Mouse (Mus musculus): Measurements from ENCODE around the gene Rps15.

Rps15 gene

GRCm38 (mm10) chr10:80341491-80342304, 49.4 kb downstream of the Rps15 start:
- DNase-seq (ENCODE audit: low read depth, low spot score): no peak

- no peak for DNase-seq (ENCODE audit: low read depth, low spot score)
Measured at GRCm38 (mm10) chr10:80342305-80342748, 50.1 kb downstream of the Rps15 start.

DNA sequence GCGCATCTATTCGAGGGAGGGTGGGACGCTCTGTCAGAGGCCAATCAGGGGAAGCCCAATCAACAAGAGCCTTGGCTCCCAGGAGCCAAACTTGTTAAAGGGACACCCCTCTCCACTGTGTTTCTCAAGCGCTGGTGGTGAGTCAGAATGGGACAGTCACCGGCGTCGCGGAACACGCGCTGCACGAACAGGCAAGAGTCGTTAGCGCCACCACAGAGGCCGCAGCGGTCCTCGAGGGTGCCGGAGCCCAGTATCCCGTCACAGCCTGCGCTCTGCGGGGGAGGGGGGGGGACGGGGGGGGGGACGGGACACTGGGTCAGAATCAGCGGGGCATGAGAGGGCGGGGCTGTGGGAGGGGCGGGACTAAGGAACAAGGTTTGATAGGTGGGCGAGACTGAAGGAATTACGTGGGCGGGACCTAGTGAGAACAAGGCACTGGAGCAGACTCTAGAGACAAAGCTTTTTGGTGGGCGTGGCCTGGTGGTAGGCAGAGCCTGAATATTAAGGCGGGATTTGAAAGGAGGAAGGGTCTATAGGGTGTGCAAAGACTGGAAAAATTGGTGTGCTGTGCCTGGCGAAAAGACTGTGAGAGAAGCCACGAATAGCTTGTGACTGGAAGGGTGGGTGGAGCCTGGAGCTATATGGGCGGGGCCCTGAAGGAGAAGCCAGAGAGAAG, 50.6 kb downstream of the Rps15 start:
- DNase-seq (ENCODE audit: low read depth, low spot score): no peak

DNA sequence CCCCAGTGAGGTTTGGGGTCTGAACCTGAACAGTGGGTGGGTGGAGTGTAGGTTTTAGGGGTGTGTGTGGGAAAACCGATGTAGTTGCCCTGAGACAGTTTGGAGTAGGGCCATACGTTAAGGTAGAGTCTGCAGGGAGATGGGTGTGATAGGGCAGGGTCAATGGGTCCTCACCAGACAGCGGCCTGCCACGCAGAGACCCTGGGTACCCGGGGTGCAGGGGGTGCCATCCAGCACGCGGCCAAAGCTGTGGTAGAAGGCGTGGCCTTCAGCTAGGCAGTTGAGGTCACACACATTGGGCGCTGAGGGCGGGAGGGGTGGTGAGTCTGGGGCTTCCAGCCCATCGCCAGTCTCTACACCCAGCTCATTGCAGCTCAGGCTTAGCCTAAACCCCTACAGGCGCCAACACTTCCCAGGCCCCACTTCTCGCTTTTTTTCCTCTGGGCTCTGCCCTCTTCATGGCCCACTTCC, 51.2 kb downstream of the Rps15 start:
- no peak for DNase-seq (ENCODE audit: low read depth, low spot score)
